Mouse (Mus musculus): ENCODE data around the gene Zfp385b. TPM values are rescaled to one million over a fixed set of nuclear protein-coding genes. Genes with fewer than 3 reads are reported as not detected.

The Zfp385b gene
- polyA plus RNA-seq, 1 experiment from 2014 or later, result 5.9 TPM

DNA sequence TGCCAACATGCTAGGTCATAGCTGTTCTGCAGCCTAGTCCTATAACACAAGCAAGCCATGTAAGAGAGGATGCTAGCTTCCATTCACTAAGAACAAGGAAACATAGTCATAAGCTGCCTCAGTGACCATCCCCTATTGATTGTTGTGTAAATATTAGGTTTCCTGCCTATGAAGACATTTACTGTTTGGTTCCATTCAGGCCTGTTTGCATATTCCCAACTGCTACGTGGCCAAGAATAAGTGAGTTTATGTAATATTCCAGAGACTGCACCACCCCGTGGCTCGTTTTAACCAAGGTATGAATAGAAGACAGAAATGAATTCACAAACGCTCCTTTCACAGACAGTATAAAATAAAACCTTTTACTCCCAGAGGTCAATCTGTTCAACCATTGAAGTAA lies 200.8 kb downstream of the Zfp385b start:
- no peak overlapping the region for H3K27ac ChIP-seq
- H3K9ac ChIP-seq, result no peak overlapping the region
- H3K9me3 ChIP-seq, result no peaks in the 10 kb centered on the region
- no peaks in the 10 kb centered on the region for H3K36me3 ChIP-seq
- WGBS, result 78% methylated on average over 4 of the region's 4 CpGs
- H3K4me2 ChIP-seq, result no peak overlapping the region
- H3K4me3 ChIP-seq (replicated peaks), result no peak overlapping the region
- ATAC-seq (ENCODE audit: insufficient read depth, low FRiP score, low read depth), result no peak
- no peaks in the 10 kb centered on the region for H3K4me1 ChIP-seq
- H3K27me3 ChIP-seq (replicated peaks), result no peaks in the 10 kb centered on the region

DNA sequence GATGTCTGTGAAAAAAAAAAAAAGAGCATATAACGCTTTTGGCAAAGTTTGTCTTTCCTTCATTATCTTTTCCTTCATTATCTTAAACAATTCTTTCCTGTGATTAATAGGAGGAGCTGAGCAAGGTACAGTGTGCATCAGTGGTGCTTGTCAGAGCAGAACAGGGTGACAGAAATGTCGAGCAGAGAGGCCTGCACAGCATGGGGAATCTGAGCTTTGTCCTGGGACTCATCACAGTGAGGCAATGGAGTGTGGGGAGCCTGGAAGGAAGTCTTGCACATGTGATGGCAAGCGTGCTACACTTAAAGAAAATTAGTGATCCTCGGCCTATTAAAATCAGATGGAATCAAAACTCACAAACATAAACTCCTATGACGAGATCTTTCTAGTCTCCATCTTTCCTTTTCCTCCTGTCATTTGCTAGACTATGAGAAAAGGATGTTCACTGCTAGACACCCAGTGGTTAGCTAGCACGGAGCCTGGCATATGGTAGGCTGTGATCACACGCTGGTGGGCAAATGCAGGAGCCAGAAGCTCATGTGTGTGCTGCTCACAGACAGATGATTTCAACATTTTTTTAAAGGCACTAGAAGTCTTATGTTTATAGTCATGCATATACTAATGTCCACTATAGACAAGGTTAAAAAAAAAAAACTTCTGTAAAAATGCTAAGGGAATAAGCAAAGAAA lies 209.0 kb downstream of the Zfp385b start:
- Histone ChIP-seq H3K36me3 (no peaks in the 10 kb centered on the region), H3K4me2 (no peak overlapping the region), H3K4me1 (no peaks in the 10 kb centered on the region), H3K27me3 (replicated peaks) (no peaks in the 10 kb centered on the region), H3K27ac (no peak overlapping the region), H3K9ac (no peak overlapping the region), H3K4me3 (replicated peaks) (no peak overlapping the region), H3K9me3 (no peaks in the 10 kb centered on the region)
- 80% methylated on average over 7 of the region's 7 CpGs for WGBS
- no peak for ATAC-seq (ENCODE audit: insufficient read depth, low FRiP score, low read depth)

DNA sequence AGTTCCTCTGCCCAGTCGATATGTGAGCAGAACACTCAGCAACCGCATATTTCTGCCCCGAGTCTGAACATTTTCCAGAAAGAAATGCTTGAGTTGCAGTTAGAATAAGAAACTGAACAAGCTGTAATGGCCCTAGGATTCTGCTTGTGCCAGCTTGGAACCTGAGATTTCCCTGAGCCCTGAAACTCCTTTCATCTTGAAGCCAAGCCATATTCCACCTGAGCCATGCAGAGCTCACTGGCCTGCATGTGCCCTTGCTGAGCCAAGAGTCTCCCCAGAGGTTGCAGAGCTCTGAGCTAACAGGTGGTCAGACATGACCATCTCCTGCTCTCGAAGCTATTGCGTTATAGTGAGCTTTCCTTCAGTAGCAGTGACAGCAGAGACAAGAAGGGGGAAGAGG lies 210.0 kb downstream of the Zfp385b start:
- WGBS, result 60% methylated on average over 5 of the region's 5 CpGs
- ATAC-seq (ENCODE audit: insufficient read depth, low FRiP score, low read depth), result no peak
- H3K4me3 ChIP-seq (replicated peaks), result no peak overlapping the region
- no peaks in the 10 kb centered on the region for H3K27me3 ChIP-seq (replicated peaks)
- H3K9ac ChIP-seq, result no peak overlapping the region
- H3K27ac ChIP-seq, result no peak overlapping the region
- H3K4me1 ChIP-seq, result no peaks in the 10 kb centered on the region
- no peaks in the 10 kb centered on the region for H3K9me3 ChIP-seq
- H3K36me3 ChIP-seq, result no peaks in the 10 kb centered on the region
- H3K4me2 ChIP-seq, result no peak overlapping the region

DNA sequence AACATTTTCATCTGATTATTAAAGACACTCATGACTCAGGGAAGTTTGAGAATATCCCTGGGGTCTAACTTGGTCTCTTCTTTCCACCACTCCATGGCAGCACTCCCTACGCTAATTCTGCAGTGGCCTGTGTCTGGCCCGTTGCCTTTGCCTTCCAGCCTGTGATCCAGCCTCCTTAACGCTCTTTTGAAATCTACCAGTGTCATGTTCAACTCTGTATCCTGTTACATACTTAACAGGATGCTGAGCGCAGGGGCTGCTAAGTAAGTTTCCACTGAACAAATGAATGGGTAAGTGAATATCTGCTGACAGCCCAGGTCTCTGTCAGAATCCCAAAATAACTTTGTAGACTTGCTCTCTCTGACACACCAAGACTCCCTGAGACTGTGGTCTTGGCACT lies 210.8 kb downstream of the Zfp385b start:
- H3K27me3 ChIP-seq (replicated peaks), result no peaks in the 10 kb centered on the region
- ATAC-seq (ENCODE audit: insufficient read depth, low FRiP score, low read depth), result no peak
- H3K9me3 ChIP-seq, result no peaks in the 10 kb centered on the region
- H3K4me3 ChIP-seq (replicated peaks), result no peak overlapping the region
- H3K27ac ChIP-seq, result no peak overlapping the region
- H3K4me2 ChIP-seq, result no peak overlapping the region
- no peak overlapping the region for H3K9ac ChIP-seq
- H3K4me1 ChIP-seq, result no peaks in the 10 kb centered on the region
- H3K36me3 ChIP-seq, result no peaks in the 10 kb centered on the region
- WGBS, result 62% methylated on average over 4 of the region's 4 CpGs

DNA sequence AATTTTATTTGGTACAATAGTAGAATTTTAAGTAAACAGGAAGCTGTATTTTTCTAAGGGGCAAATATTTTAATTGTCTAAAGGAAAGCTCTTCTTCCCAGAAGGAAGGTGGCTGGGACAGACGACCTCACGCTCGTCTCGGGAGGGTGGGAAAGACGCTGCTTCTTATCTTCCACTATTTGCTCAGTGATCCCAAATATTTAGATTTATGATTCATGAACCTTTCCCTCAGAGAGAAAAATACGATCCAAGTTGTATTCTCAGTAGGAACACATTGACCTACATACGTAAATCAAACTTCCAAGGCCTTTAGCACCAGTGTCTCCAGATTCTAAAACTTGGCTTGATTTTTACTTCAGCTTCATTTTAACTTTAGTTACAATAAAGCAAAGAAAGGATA lies 226.0 kb downstream of the Zfp385b start:
- no peaks in the 10 kb centered on the region for H3K4me1 ChIP-seq
- H3K27me3 ChIP-seq (replicated peaks), result no peaks in the 10 kb centered on the region
- no peak overlapping the region for H3K9ac ChIP-seq
- H3K9me3 ChIP-seq, result no peaks in the 10 kb centered on the region
- no peak for ATAC-seq (ENCODE audit: insufficient read depth, low FRiP score, low read depth)
- H3K4me3 ChIP-seq (replicated peaks), result no peak overlapping the region
- H3K4me2 ChIP-seq, result no peak overlapping the region
- H3K36me3 ChIP-seq, result no peaks in the 10 kb centered on the region
- no peak overlapping the region for H3K27ac ChIP-seq
- 27% methylated on average over 7 of the region's 7 CpGs for WGBS

DNA sequence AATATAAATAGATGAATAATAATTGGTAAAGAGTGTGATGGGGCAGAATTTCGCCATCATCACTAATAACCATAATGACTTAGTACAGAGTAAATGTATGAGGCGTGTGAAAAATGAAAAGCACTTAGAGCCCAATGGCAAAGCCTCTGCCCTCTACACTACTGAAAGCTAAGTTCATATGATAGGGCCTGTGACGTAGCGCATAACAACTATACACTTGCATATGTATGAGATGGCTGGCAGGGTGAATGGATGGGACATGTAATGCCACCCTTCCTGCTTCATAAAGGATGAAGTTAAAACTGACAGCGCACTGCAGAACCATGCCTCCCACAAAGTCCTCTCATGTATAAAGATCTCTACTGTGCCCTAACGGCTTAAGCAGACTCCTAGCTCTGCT lies 226.9 kb downstream of the Zfp385b start:
- 89% methylated on average over 6 of the region's 6 CpGs for WGBS
- Histone ChIP-seq H3K9ac (no peak overlapping the region), H3K4me2 (no peak overlapping the region), H3K36me3 (no peaks in the 10 kb centered on the region), H3K4me3 (replicated peaks) (no peak overlapping the region), H3K4me1 (no peaks in the 10 kb centered on the region), H3K27me3 (replicated peaks) (no peaks in the 10 kb centered on the region), H3K27ac (no peak overlapping the region), H3K9me3 (no peaks in the 10 kb centered on the region)
- no peak for ATAC-seq (ENCODE audit: insufficient read depth, low FRiP score, low read depth)

DNA sequence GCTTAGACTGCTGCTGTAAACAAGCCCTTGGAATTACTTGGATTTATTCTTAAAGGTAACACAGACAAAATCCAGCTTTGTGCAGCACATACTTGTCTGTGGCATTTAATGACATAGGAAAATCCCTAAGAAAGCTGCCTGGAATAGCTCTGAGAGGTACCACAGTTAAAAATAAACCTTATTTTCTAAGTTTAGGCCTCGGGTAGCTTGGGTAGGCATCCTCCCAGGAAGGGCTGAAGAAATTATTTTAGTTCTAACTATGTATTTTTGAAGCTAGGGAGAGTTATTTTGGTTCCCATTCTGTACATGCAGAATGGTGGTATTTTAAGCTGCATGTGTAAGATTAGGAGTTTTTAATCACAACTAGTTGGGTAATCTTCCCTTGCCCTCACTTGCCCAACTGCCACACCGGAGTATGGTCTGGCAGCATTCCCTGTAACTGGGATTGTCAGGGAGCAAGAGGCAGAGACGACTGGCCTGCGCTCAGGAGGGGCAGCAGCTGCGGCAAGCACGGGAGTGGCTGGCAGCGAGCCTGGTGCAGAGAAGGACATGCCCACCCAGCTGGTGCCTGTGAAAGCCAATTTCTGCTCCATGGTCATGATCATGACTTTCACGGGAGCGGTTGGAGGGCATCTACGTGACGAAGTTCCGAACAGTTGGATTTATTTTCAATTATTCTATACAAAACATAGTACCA lies 230.1 kb downstream of the Zfp385b start:
- no peak overlapping the region for H3K4me2 ChIP-seq
- H3K27me3 ChIP-seq (replicated peaks), result no peaks in the 10 kb centered on the region
- H3K9ac ChIP-seq, result no peak overlapping the region
- no peak overlapping the region for H3K4me3 ChIP-seq (replicated peaks)
- no peaks in the 10 kb centered on the region for H3K36me3 ChIP-seq
- no peaks in the 10 kb centered on the region for H3K4me1 ChIP-seq
- H3K27ac ChIP-seq, result no peak overlapping the region
- H3K9me3 ChIP-seq, result no peaks in the 10 kb centered on the region
- 78% methylated on average over 12 of the region's 12 CpGs for WGBS
- ATAC-seq (ENCODE audit: insufficient read depth, low FRiP score, low read depth), result no peak

DNA sequence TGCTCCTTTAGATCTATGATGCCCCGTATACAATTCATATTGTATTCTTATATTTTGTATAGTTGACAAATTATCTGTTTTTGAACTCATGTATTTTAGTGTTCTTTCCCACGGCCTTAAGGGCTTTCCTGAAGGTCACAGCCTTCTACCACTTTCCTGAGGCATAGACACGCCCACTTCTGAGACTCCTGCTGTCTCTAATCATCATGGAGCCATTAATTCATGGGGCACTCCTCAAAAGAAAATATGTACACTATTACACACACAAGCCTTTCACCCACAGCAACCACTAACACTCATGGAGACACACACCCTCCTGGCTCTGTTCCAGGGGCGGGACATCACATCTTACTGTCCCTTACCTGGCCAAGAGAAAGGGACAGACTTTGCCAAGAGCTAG lies 232.1 kb downstream of the Zfp385b start:
- no peak for ATAC-seq (ENCODE audit: insufficient read depth, low FRiP score, low read depth)
- Histone ChIP-seq H3K4me1 (no peaks in the 10 kb centered on the region), H3K4me3 (replicated peaks) (no peak overlapping the region), H3K27me3 (replicated peaks) (no peaks in the 10 kb centered on the region), H3K4me2 (no peak overlapping the region), H3K9ac (no peak overlapping the region), H3K9me3 (no peaks in the 10 kb centered on the region), H3K36me3 (no peaks in the 10 kb centered on the region), H3K27ac (no peak overlapping the region)
- WGBS, result 83% methylated on average over 4 of the region's 4 CpGs

DNA sequence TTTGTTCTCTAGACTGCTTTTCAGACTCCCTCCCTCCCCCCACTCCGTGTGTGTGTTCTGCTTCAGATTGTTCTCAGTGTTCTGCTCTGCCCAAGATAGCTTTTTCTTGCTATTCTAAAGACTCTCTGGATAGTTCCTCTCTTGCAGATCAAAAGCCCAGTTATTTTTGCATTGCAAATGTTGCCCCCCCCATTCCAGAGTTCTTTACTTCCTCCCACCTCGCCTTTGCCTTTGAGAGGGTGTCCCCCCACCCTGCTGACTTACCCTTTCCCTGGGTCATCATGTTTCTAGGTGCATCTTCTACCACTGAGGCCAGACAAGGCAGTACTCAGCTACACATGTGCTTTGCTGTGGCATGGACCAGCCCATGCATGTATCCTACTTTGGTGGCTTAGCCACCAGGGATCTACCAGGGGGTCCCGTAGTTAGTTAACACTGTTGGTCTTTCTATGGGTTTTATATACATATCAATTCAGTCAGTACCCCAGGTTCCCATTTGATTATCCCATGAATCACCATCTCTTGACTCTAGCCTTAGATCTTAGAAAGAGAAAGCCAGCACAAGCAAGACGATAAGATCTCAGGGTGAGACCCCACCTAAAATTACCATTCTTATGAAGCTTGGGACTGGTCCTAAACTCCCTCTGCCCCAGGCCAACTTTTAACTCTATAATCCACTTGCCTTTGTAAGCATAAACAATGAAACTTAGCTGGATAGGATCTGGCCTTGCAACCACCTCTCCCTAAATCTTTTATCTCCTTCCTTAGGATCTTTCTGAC lies 232.7 kb downstream of the Zfp385b start:
- Histone ChIP-seq H3K4me1 (no peaks in the 10 kb centered on the region), H3K27me3 (replicated peaks) (no peaks in the 10 kb centered on the region), H3K9me3 (no peaks in the 10 kb centered on the region), H3K9ac (no peak overlapping the region), H3K27ac (no peak overlapping the region), H3K4me2 (no peak overlapping the region), H3K4me3 (replicated peaks) (no peak overlapping the region), H3K36me3 (no peaks in the 10 kb centered on the region)
- 73% methylated on average over 4 of the region's 4 CpGs for WGBS
- no peak for ATAC-seq (ENCODE audit: insufficient read depth, low FRiP score, low read depth)

DNA sequence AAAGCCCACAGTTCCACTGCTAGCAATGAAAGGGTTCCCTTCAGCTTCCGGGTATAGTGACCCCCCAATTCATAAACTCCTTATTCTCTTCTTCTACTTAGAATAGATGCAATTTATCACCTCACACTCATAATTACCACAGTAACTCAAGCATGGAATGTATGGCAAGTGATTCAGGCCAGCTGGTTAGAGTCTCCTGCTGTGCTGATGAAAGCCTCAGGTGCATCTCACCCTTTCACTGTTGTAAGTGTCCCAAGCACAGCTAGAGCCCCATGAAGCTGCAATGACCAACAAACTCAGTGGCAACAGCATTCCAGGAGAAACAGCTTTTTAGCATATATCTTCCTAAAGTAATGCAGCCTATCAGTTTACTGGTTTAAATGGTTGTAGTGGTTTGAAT lies 235.9 kb downstream of the Zfp385b start:
- no peaks in the 10 kb centered on the region for H3K36me3 ChIP-seq
- no peak overlapping the region for H3K4me3 ChIP-seq (replicated peaks)
- no peaks in the 10 kb centered on the region for H3K27me3 ChIP-seq (replicated peaks)
- 63% methylated on average over 1 of the region's 1 CpGs for WGBS
- H3K4me1 ChIP-seq, result no peaks in the 10 kb centered on the region
- no peak overlapping the region for H3K9ac ChIP-seq
- H3K9me3 ChIP-seq, result no peaks in the 10 kb centered on the region
- no peak overlapping the region for H3K4me2 ChIP-seq
- H3K27ac ChIP-seq, result no peak overlapping the region
- no peak for ATAC-seq (ENCODE audit: insufficient read depth, low FRiP score, low read depth)

DNA sequence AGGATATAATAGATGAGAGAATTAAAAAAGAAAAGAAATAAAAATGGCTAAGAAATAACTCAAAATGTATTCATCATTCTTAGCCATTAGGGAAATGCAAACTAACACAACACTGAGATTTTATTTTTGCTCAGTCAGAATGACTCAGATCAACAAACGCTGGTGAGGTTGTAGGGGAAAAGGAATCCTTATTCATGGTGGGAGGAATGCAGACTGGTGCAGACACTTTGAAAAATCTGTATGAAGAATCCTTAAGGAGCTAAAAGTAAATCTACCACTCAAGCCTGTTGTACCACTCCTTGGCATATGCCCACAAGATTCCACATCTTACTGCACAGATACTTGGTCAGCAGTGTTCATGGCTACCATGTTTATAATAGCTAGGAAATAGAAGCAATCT lies 242.9 kb downstream of the Zfp385b start:
- no peaks in the 10 kb centered on the region for H3K36me3 ChIP-seq
- H3K4me3 ChIP-seq (replicated peaks), result no peak overlapping the region
- no peak overlapping the region for H3K4me2 ChIP-seq
- H3K4me1 ChIP-seq, result no peaks in the 10 kb centered on the region
- H3K9ac ChIP-seq, result no peak overlapping the region
- H3K27ac ChIP-seq, result no peak overlapping the region
- no peaks in the 10 kb centered on the region for H3K9me3 ChIP-seq
- WGBS, result 78% methylated on average over 1 of the region's 1 CpGs
- no peak for ATAC-seq (ENCODE audit: insufficient read depth, low FRiP score, low read depth)
- H3K27me3 ChIP-seq (replicated peaks), result no peaks in the 10 kb centered on the region
